Mouse (Mus musculus) gastrocnemius, adult 8-10 months (tissue): ENCODE measurements around the gene Pym1. TPM values are rescaled to one million over a fixed set of nuclear protein-coding genes. Genes with fewer than 3 reads are reported as not detected.

Experiments used
- DNase-seq, 2 experiments: peaks; one replicate each; pipeline ENCODE4 v3.0.0; 2022; ENCODE audit warnings: low spot score in 2 of 2
- total RNA-seq, 4 experiments: library from RNA; stranded (reverse); gene quantifications; 2 replicates each; pipeline ENCODE4 v1.2.4; 2022

Gene Pym1
- total RNA-seq, 4 experiments from 2014 or later = 10.2 to 14.0 (median 11.9) TPM

GRCm38 (mm10) chr10:128804271-128805091 is 56.8 kb downstream of the Pym1 start, which contains the start of gene Tmem198b:
Tmem198b (minus strand) TSS chr10:128804370.
- peak; percentile 25 to 35 for DNase-seq

GRCm38 (mm10) chr10:128805092-128806000 is 57.7 kb downstream of the Pym1 start:
- DNase-seq = peak; percentile 93

- no peak for DNase-seq
Observed at GRCm38 (mm10) chr10:128806086-128806485, 58.4 kb downstream of the Pym1 start.

- no peak for DNase-seq
Observed at GRCm38 (mm10) chr10:128807018-128807417, 59.3 kb downstream of the Pym1 start.

Other genes starting within 250 kb of the Pym1 start
- 10 to 100 TPM in 2 of 4 experiments, 1 to 10 TPM in 2; 8.7 to 11.7 (median 10.0) TPM for gene Myl6b, start 249.2 kb upstream of the Pym1 start, total RNA-seq
- gene Esyt1, start 222.0 kb upstream of the Pym1 start, total RNA-seq = 10 to 100 TPM; 10.4 to 13.5 (median 13.4) TPM
- 1 to 10 TPM; 5.7 to 7.5 (median 6.7) TPM for gene Zc3h10, start 200.1 kb upstream of the Pym1 start, total RNA-seq
- gene Rpl41, start 198.6 kb upstream of the Pym1 start, total RNA-seq = 1,000 to 10,000 TPM in 2 of 4 experiments, 100 to 1,000 TPM in 2; 907 to 1,327 (median 1,023) TPM
- 10 to 100 TPM; 29.0 to 39.9 (median 33.1) TPM for gene Pa2g4, start 181.9 kb upstream of the Pym1 start, total RNA-seq
- 1 to 10 TPM; 2.1 to 2.7 (median 2.2) TPM for gene Erbb3, start 158.2 kb upstream of the Pym1 start, total RNA-seq
- 100 to 1,000 TPM; 166 to 361 (median 250) TPM for gene Rps26, start 121.1 kb upstream of the Pym1 start, total RNA-seq
- gene Ikzf4, start 101.9 kb upstream of the Pym1 start, total RNA-seq = under 1 TPM in 3 of 4 experiments, not detected in 1; 0.24 to 0.51 (median 0.34) TPM
- gene Suox, start 73.8 kb upstream of the Pym1 start, total RNA-seq = 10 to 100 TPM; 32.2 to 37.4 (median 33.8) TPM
- 100 to 1,000 TPM in 3 of 4 experiments, 10 to 100 TPM in 1; 97.0 to 103 (median 102) TPM for gene Rab5b, start 51.6 kb upstream of the Pym1 start, total RNA-seq
- under 1 TPM in 1 of 4 experiments, not detected in 3; 0.25 TPM for gene Pmel, start 43.7 kb upstream of the Pym1 start, total RNA-seq
- 1 to 10 TPM; 2.5 to 3.4 (median 2.6) TPM for gene Cdk2, start 42.9 kb upstream of the Pym1 start, total RNA-seq
- 10 to 100 TPM in 1 of 4 experiments, 1 to 10 TPM in 3; 7.5 to 10.0 (median 8.0) TPM for gene Dgka, start 3.0 kb upstream of the Pym1 start, total RNA-seq
- gene Mmp19, start 43.0 kb downstream of the Pym1 start, total RNA-seq = 1 to 10 TPM in 3 of 4 experiments, under 1 TPM in 1; 0.46 to 1.4 (median 1.1) TPM
- 10 to 100 TPM; 23.5 to 27.2 (median 26.1) TPM for gene Dnajc14, start 56.2 kb downstream of the Pym1 start, total RNA-seq
- 1 to 10 TPM; 2.0 to 2.3 (median 2.2) TPM for gene Tmem198b, start 56.5 kb downstream of the Pym1 start, total RNA-seq
- 10 to 100 TPM; 20.0 to 29.0 (median 24.0) TPM for gene Sarnp, start 69.4 kb downstream of the Pym1 start, total RNA-seq
- gene Ormdl2, start 73.8 kb downstream of the Pym1 start, total RNA-seq = 1 to 10 TPM; 2.1 to 3.8 (median 2.7) TPM
- 1 to 10 TPM; 2.7 to 8.9 (median 5.9) TPM for gene Gdf11, start 143.8 kb downstream of the Pym1 start, total RNA-seq
- 100 to 1,000 TPM; 136 to 170 (median 151) TPM for gene Cd63, start 153.1 kb downstream of the Pym1 start, total RNA-seq
- gene Rdh5, start 175.0 kb downstream of the Pym1 start, total RNA-seq = 1 to 10 TPM; 3.1 to 4.2 (median 3.7) TPM
- 100 to 1,000 TPM; 119 to 153 (median 140) TPM for gene Bloc1s1, start 176.1 kb downstream of the Pym1 start, total RNA-seq
- gene Itga7, start 185.9 kb downstream of the Pym1 start, total RNA-seq = 10 to 100 TPM; 63.3 to 69.0 (median 65.3) TPM
- under 1 TPM in 1 of 4 experiments, not detected in 3; 0.32 TPM for gene Mettl7b, start 213.1 kb downstream of the Pym1 start, total RNA-seq
- gene Olfr9, start 241.5 kb downstream of the Pym1 start, total RNA-seq = not detected